Mouse (Mus musculus) E14TG2a.4 (cell line): Measurements from ENCODE around the gene Coq8a.

Experiments used
- CTCF ChIP-seq: conservative IDR thresholded peaks from 2 replicates; pipeline ENCODE4 v1.5.1; 2014; ENCODE audit warnings: low read length
- NANOG ChIP-seq: IDR thresholded peaks from 2 replicates; pipeline ENCODE4 v1.6.1; 2014; ENCODE audit warnings: borderline replicate concordance, low read length, mixed read lengths

GRCm38 (mm10) chr1:180198959-180199714 is at the start of gene Coq8a:
- TF ChIP-seq CTCF, result no peak
- no peak for TF ChIP-seq NANOG
